7 mouse cellular contexts compared by ENCODE assay signal in genomic region chr6:117166581-117167425, GRCm38 (mm10). TPM values are rescaled to one million over a fixed set of nuclear protein-coding genes. Genes with fewer than 3 reads are reported as not detected.
A peak's percentile ranks its signal among the peaks of the same experiment; 100 is the strongest.
DNase-seq lines count a peak whose midpoint lies in the region; ATAC-seq and TF ChIP-seq lines count a peak whose summit lies in the region.

No protein-coding gene starts in this region.

- 1% methylated on average over 16 of the region's 16 CpGs for whole genome bisulfite sequencing in midbrain, embryonic 11.5 days
- 6% methylated on average over 16 of the region's 16 CpGs for WGBS in spleen, adult 2 months

- peak; percentile 86 for DNase-seq in adrenal gland, postnatal 25 days
- DNase-seq in embryo, embryonic 9.5 days (ENCODE audit: extremely low spot score) = peak; percentile 91
- peak; percentile 98 for DNase-seq in heart, adult 11 months
- peak; percentile 88 for DNase-seq in kidney, adult 11 months
- peak; percentile 82 for DNase-seq in left cerebral cortex, postnatal 36 days (ENCODE audit: low spot score in 2 of 2)
- DNase-seq in midbrain, embryonic 11.5 days (ENCODE audit: low spot score, missing footprints) = peak; percentile 97
- DNase-seq in spleen, adult 2 months (ENCODE audit: low read depth in 1 of 2, low spot score in 2 of 2) = peak in 1 of 2 experiments; percentile 43

- no peak for TF ChIP-seq POLR2A in spleen, adult 2 months (IDR thresholded peaks at IDR 0.05; ENCODE audit: low read depth, low read length)

- peak; percentile 76 for ATAC-seq in midbrain, embryonic 11.5 days (ENCODE audit: low FRiP score)

- H3K9me3 ChIP-seq in midbrain, embryonic 11.5 days (ENCODE audit: control insufficient read depth, low read length) = no peaks in the 10 kb centered on the region

- H3K27ac ChIP-seq in midbrain, embryonic 11.5 days (ENCODE audit: low read depth, low read length) = no peak overlapping the region
- no peak overlapping the region for H3K27ac ChIP-seq in spleen, adult 2 months (ENCODE audit: insufficient read depth, low read length)

- no peak overlapping the region for H3K4me3 ChIP-seq in midbrain, embryonic 11.5 days (ENCODE audit: low read depth, low read length)
- no peak overlapping the region for H3K4me3 ChIP-seq in spleen, adult 2 months (ENCODE audit: extremely low read depth, insufficient read depth, insufficient read length)

- H3K4me2 ChIP-seq in midbrain, embryonic 11.5 days = peak overlapping the region; percentile 39

- TF ChIP-seq CTCF in spleen, adult 2 months (IDR thresholded peaks at IDR 0.05; ENCODE audit: extremely low read depth, insufficient read depth, insufficient read length, insufficient replicate concordance) = peak; percentile 42; the same call in 1 of the 2 replicates

- H3K27me3 ChIP-seq in midbrain, embryonic 11.5 days (ENCODE audit: control insufficient read depth, insufficient read depth, low read length) = peaks cover 42% of the 10 kb centered on the region
- H3K27me3 ChIP-seq in spleen, adult 2 months (ENCODE audit: control insufficient read depth, insufficient read depth, low read length) = peaks cover 6% of the 10 kb centered on the region; the same call in 1 of the 2 replicates

- intact Hi-C loops in left cerebral cortex, postnatal 36 days (cut with DNase I) = loop anchor here (2.0 to 10.0 kb wide), 6 partner anchors 192 to 660 kb away; partner anchors contain the start of gene Depp1

- H3K4me1 ChIP-seq in midbrain, embryonic 11.5 days (ENCODE audit: control insufficient read depth, insufficient read depth, low read length) = peaks cover 16% of the 10 kb centered on the region
- H3K4me1 ChIP-seq in spleen, adult 2 months (ENCODE audit: control insufficient read depth, insufficient read depth, insufficient read length) = no peaks in the 10 kb centered on the region; the same call in 1 of the 2 replicates

- H3K36me3 ChIP-seq in midbrain, embryonic 11.5 days (ENCODE audit: control insufficient read depth, insufficient read depth, low read length) = no peaks in the 10 kb centered on the region
- H3K36me3 ChIP-seq in spleen, adult 2 months (ENCODE audit: control insufficient read depth, insufficient read depth, low read length) = no peaks in the 10 kb centered on the region

- H3K9ac ChIP-seq in midbrain, embryonic 11.5 days (ENCODE audit: low read length) = no peak overlapping the region

RNA-seq across cellular contexts. Expression of gene Cxcl12, which starts 1.5 kb away (rescaled TPM):
- total RNA-seq in adrenal gland, postnatal 25 days (2021) = 41.3 and 44.5 TPM in 2 replicates
- 10 to 100 TPM; 46.5 to 49.7 TPM for total RNA-seq in left cerebral cortex, postnatal 36 days (2021)
- 70.9 and 79.2 TPM in 2 replicates for polyA plus RNA-seq in midbrain, embryonic 11.5 days (2014; fragmentation: Nextera tagmentation; extraction: Ambion mirVana)
- 389 and 694 TPM in 2 replicates for polyA plus RNA-seq in spleen, adult 2 months (2012; rRNA removed)
